Mouse (Mus musculus): ENCODE results near the gene Alox12. TPM values are rescaled to one million over a fixed set of nuclear protein-coding genes. Genes with fewer than 3 reads are reported as not detected.

The Alox12 gene
- polyA plus RNA-seq, 1 experiment from 2014 or later = 20.0 TPM

GRCm38 (mm10) chr11:70232546-70232945, 22.6 kb downstream of the Alox12 start:
- ATAC-seq = no peak
- Histone ChIP-seq H3K27me3 (ENCODE audit: insufficient read depth, low read length) (peaks cover 26% of the 10 kb centered on the region), H3K27ac (ENCODE audit: low read depth) (no peak overlapping the region), H3K9ac (replicated peaks) (0 out of 2 replicates have a peak overlapping the region, but pooled peaks have one; percentile 26), H3K36me3 (replicated peaks; ENCODE audit: insufficient read depth, low read length) (peaks cover 11% of the 10 kb centered on the region; the same call in 1 of the 2 replicates), H3K4me1 (ENCODE audit: insufficient read depth) (peaks cover 28% of the 10 kb centered on the region), H3K4me3 (ENCODE audit: low read depth, low read length) (peak overlapping the region; percentile 8; the same call in 1 of the 2 replicates), H3K4me2 (ENCODE audit: low read depth, low read length) (peak overlapping the region; percentile 63), H3K9me3 (ENCODE audit: low read length) (no peaks in the 10 kb centered on the region)
- no peak for TF ChIP-seq EP300 (IDR thresholded peaks at IDR 0.05; ENCODE audit: low read depth)
- no peak for TF ChIP-seq CTCF (IDR thresholded peaks at IDR 0.05; ENCODE audit: low read depth)
- WGBS (ENCODE audit: insufficient replicate concordance) = 30% methylated on average over 10 of the region's 10 CpGs
- no peak for DNase-seq

- H3K27ac ChIP-seq (ENCODE audit: low read depth) = peak overlapping the region; percentile 70; the same call in 1 of the 2 replicates
- peak overlapping the region; percentile 17; the same call in 1 of the 2 replicates for H3K9ac ChIP-seq (replicated peaks)
- H3K27me3 ChIP-seq (ENCODE audit: insufficient read depth, low read length) = peaks cover 41% of the 10 kb centered on the region
- no peaks in the 10 kb centered on the region for H3K9me3 ChIP-seq (ENCODE audit: low read length)
- ATAC-seq (peak; percentile 71), DNase-seq (peak; percentile 91)
- TF ChIP-seq EP300 (IDR thresholded peaks at IDR 0.05; ENCODE audit: low read depth) (no peak), CTCF (IDR thresholded peaks at IDR 0.05; ENCODE audit: low read depth) (peak; percentile 99)
- WGBS (ENCODE audit: insufficient replicate concordance) = under 1% methylated on average over 32 of the region's 32 CpGs
- H3K4me3 ChIP-seq (ENCODE audit: low read depth, low read length) = peak overlapping the region; percentile 50
- peak overlapping the region; percentile 77 for H3K4me2 ChIP-seq (ENCODE audit: low read depth, low read length)
- peaks cover 5% of the 10 kb centered on the region; the same call in 1 of the 2 replicates for H3K36me3 ChIP-seq (replicated peaks; ENCODE audit: insufficient read depth, low read length)
- peaks cover 28% of the 10 kb centered on the region for H3K4me1 ChIP-seq (ENCODE audit: insufficient read depth)
Observed at GRCm38 (mm10) chr11:70230239-70230727, 24.9 kb downstream of the Alox12 start.

- H3K9ac ChIP-seq (replicated peaks) = peak within 1 kb of the TSS; percentile 54
- no peaks in the 10 kb centered on the region for H3K36me3 ChIP-seq (replicated peaks; ENCODE audit: insufficient read depth, low read length)
- H3K4me1 ChIP-seq (ENCODE audit: insufficient read depth) = peaks cover 28% of the 10 kb centered on the region
- ATAC-seq (peak; percentile 3; the same call in 1 of the 2 replicates), DNase-seq (no peak)
- H3K4me2 ChIP-seq (ENCODE audit: low read depth, low read length) = peak within 1 kb of the TSS; percentile 77
- H3K27ac ChIP-seq (ENCODE audit: low read depth) = peak within 1 kb of the TSS; percentile 70
- H3K4me3 ChIP-seq (ENCODE audit: low read depth, low read length) = peak within 1 kb of the TSS; percentile 50
- H3K9me3 ChIP-seq (ENCODE audit: low read length) = no peaks in the 10 kb centered on the region
- WGBS (ENCODE audit: insufficient replicate concordance) = 3% methylated on average over 39 of the region's 39 CpGs
- H3K27me3 ChIP-seq (ENCODE audit: insufficient read depth, low read length) = peaks cover 46% of the 10 kb centered on the region
- TF ChIP-seq CTCF (IDR thresholded peaks at IDR 0.05; ENCODE audit: low read depth) (no peak), EP300 (IDR thresholded peaks at IDR 0.05; ENCODE audit: low read depth) (no peak)
Observed at GRCm38 (mm10) chr11:70229260-70230010, 25.7 kb downstream of the Alox12 start, which contains the start of gene Bcl6b. TSS of gene Bcl6b (minus strand) at chr11:70229798.

DNA sequence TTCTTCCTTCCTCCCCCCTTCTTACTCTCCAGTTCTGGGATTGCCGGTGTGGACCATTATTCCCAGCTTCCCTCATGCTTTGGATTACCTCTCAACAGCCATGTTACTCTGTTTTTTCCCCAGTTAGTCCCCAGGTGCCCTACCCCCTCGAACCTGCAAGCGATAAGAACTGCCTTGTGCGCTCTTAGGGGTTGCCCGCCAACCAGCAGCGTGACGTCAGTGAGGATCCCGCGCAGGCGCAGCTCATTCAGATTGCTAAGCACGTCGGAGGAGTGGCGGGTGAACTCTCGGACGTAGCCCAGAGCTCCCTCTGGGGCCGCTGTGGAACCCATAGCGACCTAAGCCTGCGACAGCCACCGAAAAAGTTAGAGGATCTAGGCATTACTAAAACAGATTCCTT, 26.3 kb downstream of the Alox12 start:
- Histone ChIP-seq H3K4me2 (ENCODE audit: low read depth, low read length) (peak overlapping the region; percentile 77), H3K36me3 (replicated peaks; ENCODE audit: insufficient read depth, low read length) (no peaks in the 10 kb centered on the region), H3K27me3 (ENCODE audit: insufficient read depth, low read length) (peaks cover 46% of the 10 kb centered on the region), H3K4me3 (ENCODE audit: low read depth, low read length) (peak overlapping the region; percentile 50), H3K9ac (replicated peaks) (peak overlapping the region; percentile 54; the same call in 1 of the 2 replicates), H3K27ac (ENCODE audit: low read depth) (peak overlapping the region; percentile 70), H3K4me1 (ENCODE audit: insufficient read depth) (peaks cover 28% of the 10 kb centered on the region), H3K9me3 (ENCODE audit: low read length) (no peaks in the 10 kb centered on the region)
- 2% methylated on average over 19 of the region's 19 CpGs for WGBS (ENCODE audit: insufficient replicate concordance)
- no peak; the same call in 1 of the 2 replicates for TF ChIP-seq CTCF (IDR thresholded peaks at IDR 0.05; ENCODE audit: low read depth)
- no peak for TF ChIP-seq EP300 (IDR thresholded peaks at IDR 0.05; ENCODE audit: low read depth)
- peak; percentile 65 for ATAC-seq
- peak; percentile 87 for DNase-seq

- H3K9ac ChIP-seq (replicated peaks) = no peak overlapping the region
- H3K27me3 ChIP-seq (ENCODE audit: insufficient read depth, low read length) = peaks cover 46% of the 10 kb centered on the region
- DNase-seq = no peak
- H3K4me1 ChIP-seq (ENCODE audit: insufficient read depth) = peaks cover 32% of the 10 kb centered on the region
- H3K4me2 ChIP-seq (ENCODE audit: low read depth, low read length) = peak overlapping the region; percentile 77
- WGBS (ENCODE audit: insufficient replicate concordance) = 76% methylated on average over 4 of the region's 4 CpGs
- no peak for TF ChIP-seq EP300 (IDR thresholded peaks at IDR 0.05; ENCODE audit: low read depth)
- no peak for TF ChIP-seq CTCF (IDR thresholded peaks at IDR 0.05; ENCODE audit: low read depth)
- H3K4me3 ChIP-seq (ENCODE audit: low read depth, low read length) = no peak overlapping the region
- no peak for ATAC-seq
- H3K27ac ChIP-seq (ENCODE audit: low read depth) = no peak overlapping the region
- no peaks in the 10 kb centered on the region for H3K36me3 ChIP-seq (replicated peaks; ENCODE audit: insufficient read depth, low read length)
- no peaks in the 10 kb centered on the region for H3K9me3 ChIP-seq (ENCODE audit: low read length)
Observed at GRCm38 (mm10) chr11:70227661-70228245, 27.4 kb downstream of the Alox12 start.

DNA sequence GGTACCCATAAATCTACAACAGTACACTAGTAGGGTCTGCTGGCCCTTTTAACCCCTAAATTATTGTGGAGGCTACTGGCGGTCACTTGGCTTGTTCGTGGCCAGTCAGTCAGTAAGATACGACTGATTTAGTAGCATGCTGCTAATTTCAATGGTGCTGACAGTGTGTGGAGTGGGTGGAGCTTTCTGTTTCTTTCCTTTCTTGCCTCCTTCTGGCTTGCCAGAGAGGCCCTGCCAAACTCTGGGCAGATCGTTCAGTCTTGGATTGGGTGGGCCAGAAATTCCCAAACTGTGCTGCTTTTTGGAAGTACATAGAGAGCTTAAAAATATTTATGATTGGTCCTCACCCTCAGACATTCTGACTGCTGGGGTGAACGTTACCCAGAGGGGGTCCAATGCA, 28.0 kb downstream of the Alox12 start:
- H3K9ac ChIP-seq (replicated peaks) = no peak overlapping the region
- DNase-seq = no peak
- no peak overlapping the region for H3K4me3 ChIP-seq (ENCODE audit: low read depth, low read length)
- H3K4me2 ChIP-seq (ENCODE audit: low read depth, low read length) = peak overlapping the region; percentile 45
- H3K9me3 ChIP-seq (ENCODE audit: low read length) = no peaks in the 10 kb centered on the region
- no peaks in the 10 kb centered on the region for H3K36me3 ChIP-seq (replicated peaks; ENCODE audit: insufficient read depth, low read length)
- no peak for TF ChIP-seq CTCF (IDR thresholded peaks at IDR 0.05; ENCODE audit: low read depth)
- TF ChIP-seq EP300 (IDR thresholded peaks at IDR 0.05; ENCODE audit: low read depth) = no peak
- H3K27me3 ChIP-seq (ENCODE audit: insufficient read depth, low read length) = peaks cover 46% of the 10 kb centered on the region
- peaks cover 32% of the 10 kb centered on the region for H3K4me1 ChIP-seq (ENCODE audit: insufficient read depth)
- 44% methylated on average over 5 of the region's 5 CpGs for WGBS (ENCODE audit: insufficient replicate concordance)
- H3K27ac ChIP-seq (ENCODE audit: low read depth) = no peak overlapping the region
- no peak for ATAC-seq
